Mouse (Mus musculus) neural tube, embryonic 13.5 days (tissue): ENCODE data around the gene Stra8. TPM values are rescaled to one million over a fixed set of nuclear protein-coding genes. Genes with fewer than 3 reads are reported as not detected.

Source experiments
- ATAC-seq: fragments of 200-750 bp; cut with Nextera tagmentation; 2 replicates; pipeline ENCODE4 v1.8.0; 2017; ENCODE audit warnings: low read depth, mild to moderate bottlenecking, moderate TSS enrichment, moderate library complexity
- H3K27ac ChIP-seq: fragments of 300-500 bp; sonication (generic); replicated peaks from 2 replicates; pipeline ENCODE4 v1.5.1; 2015; ENCODE audit warnings: moderate library complexity, mild to moderate bottlenecking, inconsistent platforms
- H3K27me3 ChIP-seq: fragments of 300-500 bp; sonication (generic); 2 replicates; pipeline ENCODE4 v1.6.1; 2015; ENCODE audit warnings: mild to moderate bottlenecking, inconsistent platforms
- H3K36me3 ChIP-seq: fragments of 300-500 bp; sonication (generic); 2 replicates; pipeline ENCODE4 v1.6.1; 2015; ENCODE audit warnings: mild to moderate bottlenecking, inconsistent platforms
- H3K4me1 ChIP-seq: fragments of 300-500 bp; sonication (generic); replicated peaks from 2 replicates; pipeline ENCODE4 v1.6.1; 2015; ENCODE audit warnings: inconsistent platforms
- H3K4me2 ChIP-seq: fragments of 300-500 bp; sonication (generic); 2 replicates; pipeline ENCODE4 v1.6.1; 2015; ENCODE audit warnings: inconsistent platforms, mild to moderate bottlenecking, moderate library complexity
- H3K4me3 ChIP-seq: fragments of 300-500 bp; sonication (generic); 2 replicates; pipeline ENCODE4 v1.5.1; 2015; ENCODE audit warnings: mild to moderate bottlenecking, inconsistent platforms
- H3K9ac ChIP-seq: fragments of 300-500 bp; sonication (generic); 2 replicates; pipeline ENCODE4 v1.6.1; 2015; ENCODE audit warnings: moderate library complexity, mild to moderate bottlenecking, inconsistent platforms
- H3K9me3 ChIP-seq: fragments of 300-500 bp; sonication (generic); 2 replicates; pipeline ENCODE4 v1.6.1; 2016; ENCODE audit warnings: inconsistent platforms
- WGBS: fragments of 180-500 bp; shearing (Covaris S2); methylation state at CpG from one replicate; pipeline ENCODE4 v1.1.7; 2015; 5-methylcytosine and 5-hydroxymethylcytosine counted together
- polyA plus RNA-seq: library from polyadenylated mRNA; unstranded; fragments of >200 nt; fragmentation: Nextera tagmentation; extraction: Ambion mirVana; gene quantifications from 2 replicates; pipeline ENCODE4 v1.2.1, GENCODE M21; 2015

The Stra8 gene
- polyA plus RNA-seq = not detected in 2 replicates

GRCm38 (mm10) chr6:34919956-34920355 is at the start of gene Stra8:
Stra8 (plus strand) TSS chr6:34920163.
- Histone ChIP-seq H3K4me2 (no peak within 1 kb of the TSS), H3K4me1 (no peaks in the 10 kb centered on the region), H3K27me3 (no peaks in the 10 kb centered on the region), H3K4me3 (no peak within 1 kb of the TSS), H3K9me3 (no peaks in the 10 kb centered on the region), H3K36me3 (no peaks in the 10 kb centered on the region), H3K27ac (no peak within 1 kb of the TSS), H3K9ac (no peak within 1 kb of the TSS)
- 43% methylated on average over 10 of the region's 10 CpGs for WGBS
- no peak for ATAC-seq

- Histone ChIP-seq H3K36me3 (no peaks in the 10 kb centered on the region), H3K4me3 (no peak overlapping the region), H3K4me1 (no peaks in the 10 kb centered on the region; the same call in 1 of the 2 replicates), H3K4me2 (no peak overlapping the region), H3K9me3 (no peaks in the 10 kb centered on the region), H3K27me3 (no peaks in the 10 kb centered on the region), H3K27ac (no peak overlapping the region), H3K9ac (peak overlapping the region; percentile 23; the same call in 1 of the 2 replicates)
- whole genome bisulfite sequencing = 87% methylated on average over 5 of the region's 5 CpGs
- ATAC-seq = no peak
Measured at GRCm38 (mm10) chr6:34870724-34871123, 49.2 kb upstream of the Stra8 start.

GRCm38 (mm10) chr6:34871929-34872328 is 48.0 kb upstream of the Stra8 start:
- Histone ChIP-seq H3K9me3 (no peaks in the 10 kb centered on the region), H3K36me3 (no peaks in the 10 kb centered on the region), H3K27ac (no peak overlapping the region), H3K27me3 (no peaks in the 10 kb centered on the region), H3K9ac (no peak overlapping the region), H3K4me2 (no peak overlapping the region), H3K4me1 (peaks cover 9% of the 10 kb centered on the region), H3K4me3 (no peak overlapping the region)
- ATAC-seq = no peak
- 86% methylated on average over 7 of the region's 7 CpGs for WGBS

- Histone ChIP-seq H3K9ac (no peak overlapping the region), H3K27me3 (no peaks in the 10 kb centered on the region), H3K27ac (no peak overlapping the region), H3K9me3 (no peaks in the 10 kb centered on the region), H3K36me3 (no peaks in the 10 kb centered on the region), H3K4me3 (no peak overlapping the region), H3K4me2 (no peak overlapping the region), H3K4me1 (peaks cover 14% of the 10 kb centered on the region)
- ATAC-seq = no peak
- 92% methylated on average over 10 of the region's 10 CpGs for WGBS
Measured at GRCm38 (mm10) chr6:34872871-34873270, 47.1 kb upstream of the Stra8 start.

GRCm38 (mm10) chr6:34874101-34874921 is 45.7 kb upstream of the Stra8 start:
- Histone ChIP-seq H3K9me3 (no peaks in the 10 kb centered on the region), H3K27me3 (no peaks in the 10 kb centered on the region), H3K4me2 (no peak overlapping the region), H3K9ac (no peak overlapping the region), H3K27ac (peak overlapping the region; percentile 29; the same call in 1 of the 2 replicates), H3K4me1 (peaks cover 22% of the 10 kb centered on the region), H3K4me3 (no peak overlapping the region), H3K36me3 (no peaks in the 10 kb centered on the region)
- WGBS = 73% methylated on average over 21 of the region's 21 CpGs
- ATAC-seq = no peak

- Histone ChIP-seq H3K36me3 (0 out of 2 replicates have a peak, but pooled peaks cover 6% of the 10 kb centered on the region), H3K27ac (no peak overlapping the region), H3K27me3 (no peaks in the 10 kb centered on the region), H3K4me1 (peaks cover 22% of the 10 kb centered on the region), H3K4me3 (no peak overlapping the region), H3K4me2 (no peak overlapping the region), H3K9me3 (no peaks in the 10 kb centered on the region), H3K9ac (no peak overlapping the region)
- 86% methylated on average over 15 of the region's 15 CpGs for WGBS
- no peak for ATAC-seq
Measured at GRCm38 (mm10) chr6:34875268-34875761, 44.6 kb upstream of the Stra8 start.

GRCm38 (mm10) chr6:34875966-34876834 is 43.8 kb upstream of the Stra8 start:
- ATAC-seq = no peak
- Histone ChIP-seq H3K4me1 (peaks cover 22% of the 10 kb centered on the region), H3K27me3 (no peaks in the 10 kb centered on the region), H3K4me3 (0 out of 2 replicates have a peak overlapping the region, but pooled peaks have one; percentile 56), H3K36me3 (peaks cover 14% of the 10 kb centered on the region; the same call in 1 of the 2 replicates), H3K9me3 (no peaks in the 10 kb centered on the region), H3K4me2 (peak overlapping the region; percentile 66), H3K9ac (peak overlapping the region; percentile 80; the same call in 1 of the 2 replicates), H3K27ac (no peak overlapping the region)
- 71% methylated on average over 12 of the region's 12 CpGs for WGBS

GRCm38 (mm10) chr6:34876835-34877156 is 43.2 kb upstream of the Stra8 start:
- Histone ChIP-seq H3K9me3 (no peaks in the 10 kb centered on the region), H3K27ac (peak overlapping the region; percentile 89), H3K4me3 (peak overlapping the region; percentile 56), H3K27me3 (no peaks in the 10 kb centered on the region), H3K4me1 (peaks cover 22% of the 10 kb centered on the region), H3K9ac (peak overlapping the region; percentile 80), H3K4me2 (peak overlapping the region; percentile 66), H3K36me3 (peaks cover 15% of the 10 kb centered on the region; the same call in 1 of the 2 replicates)
- WGBS = 41% methylated on average over 2 of the region's 2 CpGs
- ATAC-seq = no peak

GRCm38 (mm10) chr6:34877509-34878321 is 42.2 kb upstream of the Stra8 start, which contains the start of gene Cyren:
Cyren (minus strand) TSS chr6:34878060.
- H3K27me3 ChIP-seq = no peaks in the 10 kb centered on the region
- peaks cover 22% of the 10 kb centered on the region for H3K4me1 ChIP-seq
- peak within 1 kb of the TSS; percentile 56 for H3K4me3 ChIP-seq
- peak within 1 kb of the TSS; percentile 66 for H3K4me2 ChIP-seq
- H3K36me3 ChIP-seq = peaks cover 22% of the 10 kb centered on the region
- H3K27ac ChIP-seq = peak within 1 kb of the TSS; percentile 89
- H3K9me3 ChIP-seq = no peaks in the 10 kb centered on the region
- WGBS = under 1% methylated on average over 55 of the region's 56 CpGs
- peak; percentile 93 for ATAC-seq
- peak within 1 kb of the TSS; percentile 80 for H3K9ac ChIP-seq

GRCm38 (mm10) chr6:34879101-34879740 is 40.7 kb upstream of the Stra8 start:
- Histone ChIP-seq H3K9me3 (no peaks in the 10 kb centered on the region), H3K4me1 (peaks cover 22% of the 10 kb centered on the region), H3K36me3 (peaks cover 35% of the 10 kb centered on the region), H3K27me3 (no peaks in the 10 kb centered on the region), H3K9ac (no peak overlapping the region), H3K27ac (no peak overlapping the region), H3K4me2 (no peak overlapping the region), H3K4me3 (no peak overlapping the region)
- 89% methylated on average over 16 of the region's 16 CpGs for WGBS
- ATAC-seq = no peak

- H3K9ac ChIP-seq = no peak overlapping the region
- peaks cover 43% of the 10 kb centered on the region for H3K36me3 ChIP-seq
- no peak overlapping the region for H3K4me3 ChIP-seq
- H3K27me3 ChIP-seq = no peaks in the 10 kb centered on the region
- no peak for ATAC-seq
- peaks cover 22% of the 10 kb centered on the region for H3K4me1 ChIP-seq
- no peak overlapping the region for H3K27ac ChIP-seq
- no peak overlapping the region for H3K4me2 ChIP-seq
- H3K9me3 ChIP-seq = no peaks in the 10 kb centered on the region
- WGBS = 57% methylated on average over 6 of the region's 6 CpGs
Measured at GRCm38 (mm10) chr6:34879911-34880475, 40.0 kb upstream of the Stra8 start.
